Mouse (Mus musculus) testis, adult 2 months (tissue): ENCODE data around the gene Mycbp2.

Source experiments
- CTCF ChIP-seq: fragments of 200-500 bp; IDR thresholded peaks from 2 replicates; pipeline ENCODE4 v1.5.1; 2012; ENCODE audit warnings: low read depth, mild to moderate bottlenecking, inconsistent platforms, low read length, moderate library complexity; ENCODE audit not compliant: control insufficient read depth, insufficient read depth, insufficient replicate concordance
- POLR2A ChIP-seq: fragments of 200-500 bp; IDR thresholded peaks from 2 replicates; pipeline ENCODE4 v1.6.1; 2012; ENCODE audit warnings: low read depth, mild to moderate bottlenecking, inconsistent platforms, low read length, moderate library complexity; ENCODE audit not compliant: control insufficient read depth

DNA sequence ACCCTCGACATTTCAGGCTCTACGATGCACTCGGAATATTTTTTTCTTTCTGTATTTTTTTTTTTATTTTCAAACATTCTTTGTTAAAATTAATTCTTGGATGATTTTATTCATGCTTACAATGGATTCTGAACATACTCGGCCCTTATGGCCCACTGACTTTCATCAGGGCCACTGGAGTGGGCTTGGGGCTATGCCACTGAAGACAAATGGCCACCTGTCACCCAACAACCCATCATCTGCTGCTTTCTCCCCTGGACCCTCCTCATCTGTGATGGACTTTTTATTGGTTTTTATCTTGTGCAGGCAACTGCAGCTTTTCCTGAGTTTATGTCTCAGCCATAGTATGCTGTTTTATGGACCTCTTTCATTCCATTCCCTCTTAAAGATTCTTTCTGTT, 40.8 kb upstream of the Mycbp2 start:
- TF ChIP-seq POLR2A (no peak), CTCF (no peak)
